Comparison of ENCODE assay signal across 10 mouse cellular contexts in the genomic region with DNA sequence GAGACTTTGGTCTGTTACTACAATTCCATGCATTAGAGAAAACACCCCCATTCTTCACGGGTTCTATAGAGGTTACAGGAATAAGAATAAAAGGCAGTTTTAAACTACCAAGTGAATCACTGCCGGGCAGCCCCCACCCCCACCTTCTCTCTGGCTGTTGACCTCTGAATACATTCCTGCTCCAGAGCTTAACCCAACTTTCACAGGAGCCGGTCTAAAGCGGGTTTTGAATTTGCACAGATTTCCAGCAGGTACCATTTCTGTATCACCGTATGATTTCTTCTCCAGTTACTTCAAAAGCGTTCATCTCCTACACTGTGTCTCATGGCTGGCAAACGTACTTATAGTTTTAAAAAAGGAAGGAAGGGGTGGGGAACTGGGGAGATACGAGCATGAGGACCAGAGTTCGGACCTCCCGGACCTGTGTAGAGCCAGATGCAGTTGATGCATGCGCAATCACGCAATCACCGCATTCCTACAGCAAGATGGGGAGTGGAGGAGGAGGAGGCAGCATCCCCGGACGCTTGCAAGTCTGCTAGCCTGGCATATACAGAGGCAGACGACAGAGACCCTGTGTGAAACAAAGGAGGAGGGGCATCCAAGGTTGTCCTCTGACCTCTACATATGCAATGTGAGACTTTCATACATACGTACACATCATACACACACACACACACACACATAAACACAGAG. TPM values are rescaled to one million over a fixed set of nuclear protein-coding genes. Genes with fewer than 3 reads are reported as not detected.
DNase-seq lines count a peak whose midpoint lies in the region; ATAC-seq and TF ChIP-seq lines count a peak whose summit lies in the region.
"Had no signal": no experiment of that assay in that cellular context is flagged by ENCODE, and none has a peak within 500 bp of the region (broad histone marks: within the 10 kb centered on the region; RNA-seq: fewer than 3 reads in every experiment).

No protein-coding gene starts in this region.

- POLR2A ChIA-PET in Patski (lab: Charles Lee) = interaction anchor here (0.8 to 2.9 kb wide), 6 partner anchors 9 to 30 kb away, joined by 3 to 13 read pairs (median 4); partner anchors contain the start of gene Shroom3

- H3K4me2 ChIP-seq in forebrain, embryonic 16.5 days (ENCODE audit: low read length) = peak overlapping the region; percentile 63
- H3K4me2 ChIP-seq: liver, embryonic 15.5 days had no signal

- in situ Hi-C loops in Patski (cut with MboI; ENCODE audit: low pct_unique_long_range_greater_than_20kb) = no loop called here

- 4% methylated on average over 17 of the region's 17 CpGs for WGBS in forebrain, embryonic 16.5 days
- whole genome bisulfite sequencing in midbrain, embryonic 10.5 days = 7% methylated on average over 17 of the region's 17 CpGs

- H3K9ac ChIP-seq in forebrain, embryonic 16.5 days (replicated peaks; ENCODE audit: low read depth, low read length) = peak overlapping the region; percentile 55
- H3K9ac ChIP-seq: liver, embryonic 15.5 days had no signal

- DNase-seq in heart, adult 11 months = peak; percentile 68
- no peak for DNase-seq in heart, postnatal 4 days
- DNase-seq in Patski (ENCODE audit: low read depth, low spot score) = no peak
- DNase-seq in midbrain, embryonic 10.5 days (ENCODE audit: low spot score) = peak; percentile 58
- no peak for DNase-seq in spleen, postnatal 36 days (ENCODE audit: low spot score in 2 of 2)
- DNase-seq in layer of hippocampus, postnatal 14 days (ENCODE audit: low spot score in 2 of 2) = no peak
- DNase-seq: adrenal gland, postnatal 10 days had no signal

- peaks cover 2% of the 10 kb centered on the region; the same call in 1 of the 2 replicates for H3K9me3 ChIP-seq in forebrain, embryonic 16.5 days (ENCODE audit: control insufficient read depth, low read length)
- 0 out of 2 replicates have a peak, but pooled peaks cover under 1% of the 10 kb centered on the region for H3K9me3 ChIP-seq in midbrain, embryonic 10.5 days (replicated peaks)
- H3K9me3 ChIP-seq: liver, embryonic 15.5 days had no signal

- CTCF ChIA-PET in Patski (lab: Charles Lee) = interaction anchor here (0.5 to 3.1 kb wide), 5 partner anchors 9 to 207 kb away, joined by 3 to 17 read pairs (median 6); partner anchors contain the start of gene Shroom3

- H3K4me3 ChIP-seq in forebrain, embryonic 16.5 days (replicated peaks; ENCODE audit: low read length) = peak overlapping the region; percentile 43
- peak overlapping the region; percentile 50 for H3K4me3 ChIP-seq in midbrain, embryonic 10.5 days
- H3K4me3 ChIP-seq: liver, embryonic 15.5 days had no signal

- H3K36me3 ChIP-seq in forebrain, embryonic 16.5 days (ENCODE audit: control insufficient read depth, insufficient read depth) = no peaks in the 10 kb centered on the region
- no peaks in the 10 kb centered on the region for H3K36me3 ChIP-seq in midbrain, embryonic 10.5 days
- H3K36me3 ChIP-seq: liver, embryonic 15.5 days had no signal

- no peaks in the 10 kb centered on the region for H3K27me3 ChIP-seq in Patski
- no peaks in the 10 kb centered on the region for H3K27me3 ChIP-seq in forebrain, embryonic 16.5 days (replicated peaks; ENCODE audit: control insufficient read depth, insufficient read depth, low read length)
- no peaks in the 10 kb centered on the region for H3K27me3 ChIP-seq in midbrain, embryonic 10.5 days (ENCODE audit: low read depth, poor library complexity, severe bottlenecking)

- ATAC-seq in Patski = peak; percentile 36
- peak; percentile 59 for ATAC-seq in forebrain, embryonic 16.5 days
- no peak for ATAC-seq in granulocyte monocyte progenitor cell, adult 5-6 weeks (replicated peaks; ENCODE audit: poor library complexity, severe bottlenecking)

- peaks cover 28% of the 10 kb centered on the region for H3K4me1 ChIP-seq in forebrain, embryonic 16.5 days (replicated peaks; ENCODE audit: control insufficient read depth, insufficient read depth, low read length)
- peaks cover 43% of the 10 kb centered on the region for H3K4me1 ChIP-seq in midbrain, embryonic 10.5 days
- H3K4me1 ChIP-seq: liver, embryonic 15.5 days had no signal

- H3K27ac ChIP-seq in forebrain, embryonic 16.5 days (ENCODE audit: low read length) = peak overlapping the region; percentile 58
- peak overlapping the region; percentile 88 for H3K27ac ChIP-seq in midbrain, embryonic 10.5 days (replicated peaks)
- H3K27ac ChIP-seq: liver, embryonic 15.5 days had no signal

- TF ChIP-seq CTCF in Patski (IDR thresholded peaks at IDR 0.05) = no peak

RNA-seq across cellular contexts. Expression of gene Shroom3, which starts 15.7 kb away (rescaled TPM):
- 10 to 100 TPM; 58.1 to 71.7 TPM for total RNA-seq in heart, postnatal 4 days (2021)
- 206 TPM for polyA plus RNA-seq in Patski (2021)
- polyA plus RNA-seq in forebrain, embryonic 16.5 days (2015; fragmentation: Nextera tagmentation; extraction: Ambion mirVana) = 1.2 and 1.4 TPM in 2 replicates
- polyA plus RNA-seq in midbrain, embryonic 10.5 days (2016; fragmentation: Nextera tagmentation; extraction: Ambion mirVana) = 5.8 and 8.3 TPM in 2 replicates
- total RNA-seq in layer of hippocampus, postnatal 14 days (2021) = 1 to 10 TPM; 2.8 to 3.0 TPM
- not detected in 2 replicates for total RNA-seq in granulocyte monocyte progenitor cell, adult 5-6 weeks (2014; fragmentation: Nextera tagmentation)
- 0.09 TPM in 1 of 2 replicates, not detected in the other for total RNA-seq in granulocyte monocyte progenitor cell, adult 5-6 weeks (2017)

RNA-seq across cellular contexts. Expression of gene Ccdc158, which starts 23.9 kb away (rescaled TPM):
- total RNA-seq in heart, postnatal 4 days (2021) = under 1 TPM; 0.16 to 0.24 TPM
- polyA plus RNA-seq in Patski (2021) = 8.0 TPM
- 0.32 and 0.40 TPM in 2 replicates for polyA plus RNA-seq in forebrain, embryonic 16.5 days (2015; fragmentation: Nextera tagmentation; extraction: Ambion mirVana)
- polyA plus RNA-seq in midbrain, embryonic 10.5 days (2016; fragmentation: Nextera tagmentation; extraction: Ambion mirVana) = 0.85 and 0.89 TPM in 2 replicates
- total RNA-seq in layer of hippocampus, postnatal 14 days (2021) = under 1 TPM; 0.33 to 0.88 TPM
- 0.58 and 3.1 TPM in 2 replicates for total RNA-seq in granulocyte monocyte progenitor cell, adult 5-6 weeks (2014; fragmentation: Nextera tagmentation)
- 4.2 and 5.3 TPM in 2 replicates for total RNA-seq in granulocyte monocyte progenitor cell, adult 5-6 weeks (2017)

Comparison
In these comparisons a context has a peak if more than half of its experiments do, and no peak if none do; other contexts are left out.
1. DNase-seq: peak in heart, adult 11 months (single experiment) and midbrain, embryonic 10.5 days (single experiment); none in heart, postnatal 4 days (single experiment), Patski (single experiment), spleen, postnatal 36 days (0 of 2) and layer of hippocampus, postnatal 14 days (0 of 2).
2. RNA of gene Shroom3, which starts 15.7 kb away (total RNA-seq): 58.1 to 71.7 TPM in heart, postnatal 4 days; 2.8 to 3.0 TPM in layer of hippocampus, postnatal 14 days and 0.09 TPM in granulocyte monocyte progenitor cell, adult 5-6 weeks; every median in the first group is over 10 times any median in the second.